Mouse (Mus musculus): ENCODE results near the gene Gm28729.
"Not testable (repeated sequence)": the region's sequence is repeated elsewhere in the genome, so short reads cannot be mapped to it uniquely, and the experiment has no call there.

The Gm28729 gene

DNA sequence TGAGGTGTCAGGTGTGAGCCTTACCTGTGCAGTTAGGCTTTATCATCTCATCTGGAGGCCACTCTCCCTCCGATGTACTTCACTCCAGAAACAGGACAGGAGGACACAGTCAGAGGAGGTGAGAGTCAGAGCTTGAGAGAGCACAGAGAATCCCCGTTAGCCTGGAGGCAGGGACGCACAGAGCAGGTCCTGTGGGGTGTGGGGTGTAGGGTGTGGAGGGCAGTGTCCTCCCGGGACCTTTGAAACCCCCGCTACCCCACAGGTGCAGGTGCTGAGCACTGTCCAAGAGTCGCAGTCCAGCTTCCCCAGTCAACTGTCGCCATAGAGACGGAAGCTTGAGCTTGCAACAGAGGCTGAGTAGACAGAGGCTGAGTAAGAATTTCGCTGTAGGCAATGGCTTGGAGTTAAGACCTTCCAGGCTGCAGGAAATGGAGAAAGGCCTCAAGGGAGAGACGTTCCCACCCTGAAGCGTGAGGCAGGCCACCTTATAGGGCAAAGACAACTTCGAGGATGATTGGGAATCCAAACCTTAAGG lies at the start of gene Gm28729:
Gm28729 (minus strand) TSS at position 293 of the 535 bp plus-strand sequence.
- no peak for DNase-seq (ENCODE audit: low read depth, low spot score)

DNA sequence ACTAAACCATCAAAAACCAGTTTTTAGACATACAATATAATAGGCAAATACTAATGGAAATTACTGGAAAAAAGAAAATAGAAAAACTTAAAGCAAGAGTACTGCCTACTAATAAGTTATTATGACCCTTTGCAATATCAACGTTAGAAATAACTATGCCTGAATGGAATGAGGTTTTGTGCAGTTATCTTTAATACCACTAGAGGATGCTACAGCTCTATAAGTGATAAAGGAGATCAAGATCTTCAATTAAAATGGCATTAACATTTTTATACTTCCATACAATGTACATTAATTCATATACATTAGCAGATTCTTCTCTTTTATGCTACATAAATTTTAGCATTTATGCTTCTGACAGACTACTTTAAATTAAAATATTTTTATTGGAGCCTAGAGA lies 48.2 kb upstream of the Gm28729 start:
- DNase-seq (ENCODE audit: low read depth, low spot score), result peak; percentile 49

DNA sequence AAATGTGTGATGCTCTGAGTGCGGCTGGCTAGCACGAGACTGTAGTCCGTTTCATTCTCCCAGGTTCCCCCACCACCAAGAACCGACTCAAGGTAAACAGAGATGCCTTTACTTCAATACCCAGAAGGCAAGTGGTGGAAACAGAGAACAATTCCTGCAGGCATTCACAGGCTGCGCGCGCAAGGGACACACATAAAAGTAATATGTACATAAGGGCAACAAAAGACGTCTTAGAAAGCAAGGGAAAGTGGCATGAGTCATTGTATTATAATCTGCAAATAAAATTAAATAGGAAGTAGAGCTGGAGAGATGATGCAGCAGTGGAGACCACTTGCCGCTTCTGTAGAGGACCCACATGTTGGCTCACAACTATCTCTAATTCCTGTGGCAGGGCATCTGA lies 47.7 kb upstream of the Gm28729 start:
- DNase-seq (ENCODE audit: low read depth, low spot score), result no peak

- DNase-seq (ENCODE audit: low read depth, low spot score), result no peak
Observed at GRCm38 (mm10) chr9:96566470-96566996, 41.5 kb upstream of the Gm28729 start.

DNA sequence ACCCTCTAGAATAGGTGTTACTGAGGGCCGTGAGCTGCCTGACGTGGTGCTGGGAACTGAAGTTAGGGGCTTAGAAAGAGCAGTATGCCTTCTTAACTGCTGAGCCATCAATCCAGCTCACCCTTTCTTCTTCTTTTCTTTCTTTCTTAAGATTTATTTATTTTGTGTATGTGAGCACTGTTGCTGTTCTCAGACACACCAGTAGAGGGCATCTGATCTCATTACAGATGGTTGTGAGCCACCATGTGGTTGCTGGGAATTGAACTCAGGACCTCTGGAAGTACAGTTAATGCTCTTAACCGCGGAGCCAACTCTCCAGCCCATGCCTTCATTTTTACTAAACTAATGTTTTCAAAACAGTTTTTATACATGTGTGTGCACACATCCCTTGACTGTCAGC lies 38.4 kb upstream of the Gm28729 start:
- no peak for DNase-seq (ENCODE audit: low read depth, low spot score)

GRCm38 (mm10) chr9:96559148-96559547 lies 34.1 kb upstream of the Gm28729 start:
- no peak for DNase-seq (ENCODE audit: low read depth, low spot score)

GRCm38 (mm10) chr9:96558594-96558993 lies 33.5 kb upstream of the Gm28729 start:
- no peak for DNase-seq (ENCODE audit: low read depth, low spot score)

- no peak for DNase-seq (ENCODE audit: low read depth, low spot score)
Observed at GRCm38 (mm10) chr9:96554095-96554494, 29.0 kb upstream of the Gm28729 start.

DNA sequence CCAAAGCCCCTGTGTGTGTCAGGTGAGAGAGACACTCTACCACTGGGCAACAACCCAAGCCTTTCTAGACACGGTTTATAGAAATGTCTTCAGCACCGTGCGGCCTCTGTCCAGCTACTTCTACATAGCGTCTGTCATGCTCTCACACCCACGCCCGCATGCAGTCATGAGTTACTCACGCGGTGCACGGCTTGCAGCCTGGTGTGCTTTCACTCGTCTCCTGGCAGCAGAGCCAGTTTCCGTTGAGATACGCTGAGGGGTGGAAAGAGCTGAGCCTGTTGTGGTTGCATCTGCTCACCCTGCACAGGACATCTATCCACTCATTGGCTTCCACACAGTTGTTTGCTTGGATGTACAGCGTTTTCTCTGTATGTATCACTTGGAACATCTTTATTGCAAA lies 20.3 kb upstream of the Gm28729 start:
- peak; percentile 28 for DNase-seq (ENCODE audit: low read depth, low spot score)

- DNase-seq (ENCODE audit: low read depth, low spot score), result peak; percentile 67
Observed at GRCm38 (mm10) chr9:96543643-96544640, 18.9 kb upstream of the Gm28729 start.

DNA sequence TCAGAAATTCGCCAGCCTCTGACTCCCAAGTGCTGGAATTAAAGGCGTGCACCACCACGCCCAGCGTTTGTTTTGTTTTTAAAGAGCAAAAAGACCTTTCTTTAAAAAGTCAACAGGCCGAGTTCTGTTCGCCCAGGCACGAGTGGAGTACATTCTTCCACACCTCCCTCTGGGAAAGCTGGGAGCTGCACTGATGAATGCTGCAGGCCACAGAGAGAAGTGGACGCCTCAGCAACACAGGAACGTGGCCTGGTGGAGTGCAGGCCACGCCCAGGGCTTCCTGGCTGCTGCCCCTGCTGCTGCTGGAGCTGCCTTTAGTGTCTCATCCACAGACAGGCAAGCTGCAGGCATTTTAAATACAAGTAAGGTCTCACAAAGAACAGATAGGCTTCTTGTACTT lies 13.9 kb upstream of the Gm28729 start:
- no peak for DNase-seq (ENCODE audit: low read depth, low spot score)

- no peak for DNase-seq (ENCODE audit: low read depth, low spot score)
Observed at GRCm38 (mm10) chr9:96537615-96537919, 12.5 kb upstream of the Gm28729 start.

DNA sequence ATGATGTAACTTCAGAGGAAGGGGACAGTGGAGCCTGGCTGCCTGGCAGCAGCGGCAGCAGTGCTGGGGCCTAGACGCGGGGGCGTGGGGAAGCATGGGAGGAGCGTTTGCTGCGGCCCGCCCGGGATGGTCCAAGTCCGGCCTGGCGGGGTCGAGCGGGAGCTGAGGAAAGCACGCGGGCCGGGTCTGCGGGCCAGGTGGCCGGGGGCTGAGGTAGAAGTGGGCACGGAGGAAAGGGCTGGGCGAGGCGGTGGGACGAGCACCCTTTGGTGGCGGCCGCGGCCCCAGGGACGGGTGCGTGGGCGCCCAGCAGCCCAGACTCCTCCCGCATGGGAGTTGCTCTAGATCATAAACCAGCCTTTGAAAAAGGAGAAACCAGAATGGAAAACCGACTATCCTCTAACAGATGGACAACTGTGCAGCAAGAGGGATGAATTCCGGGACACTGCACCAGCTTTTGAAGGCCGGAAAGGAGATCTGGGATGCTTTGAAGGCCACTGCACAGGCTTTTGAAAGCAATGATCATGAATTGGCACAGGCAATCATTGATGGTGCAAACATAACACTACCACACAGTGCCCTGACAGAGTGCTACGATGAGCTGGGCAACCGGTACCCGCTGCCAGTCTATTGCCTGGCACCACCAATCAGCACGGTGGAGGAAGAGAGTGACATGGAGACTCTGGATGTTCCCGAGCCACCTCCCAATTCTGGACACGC lies 12.0 kb upstream of the Gm28729 start:
- DNase-seq (ENCODE audit: low read depth, low spot score), result peak; percentile 37

GRCm38 (mm10) chr9:96536093-96536492 lies 11.0 kb upstream of the Gm28729 start:
- not testable (repeated sequence) for DNase-seq (ENCODE audit: low read depth, low spot score)

DNA sequence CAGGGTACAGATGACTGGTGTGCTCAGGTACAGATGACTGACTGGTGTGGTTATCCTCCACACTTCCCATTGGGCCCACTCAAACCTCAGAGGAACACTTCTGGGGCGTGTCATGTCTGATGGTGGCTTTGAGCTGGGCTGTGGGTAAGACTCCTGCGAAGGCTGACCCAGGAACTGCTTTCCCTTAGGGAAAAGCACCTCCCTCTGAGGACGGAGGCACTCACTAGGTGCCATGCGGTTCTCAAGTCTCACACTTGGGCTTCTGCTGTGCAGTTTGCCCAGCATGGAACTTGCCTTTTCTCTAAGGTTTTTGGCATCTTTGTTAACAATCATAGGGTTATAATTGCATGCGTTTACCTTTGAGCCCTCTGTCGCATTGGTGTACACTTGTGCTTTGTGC lies 10.4 kb upstream of the Gm28729 start:
- no peak for DNase-seq (ENCODE audit: low read depth, low spot score)

- no peak for DNase-seq (ENCODE audit: low read depth, low spot score)
Observed at GRCm38 (mm10) chr9:96534256-96534655, 9.2 kb upstream of the Gm28729 start.

GRCm38 (mm10) chr9:96533476-96533875 lies 8.4 kb upstream of the Gm28729 start:
- no peak for DNase-seq (ENCODE audit: low read depth, low spot score)

DNA sequence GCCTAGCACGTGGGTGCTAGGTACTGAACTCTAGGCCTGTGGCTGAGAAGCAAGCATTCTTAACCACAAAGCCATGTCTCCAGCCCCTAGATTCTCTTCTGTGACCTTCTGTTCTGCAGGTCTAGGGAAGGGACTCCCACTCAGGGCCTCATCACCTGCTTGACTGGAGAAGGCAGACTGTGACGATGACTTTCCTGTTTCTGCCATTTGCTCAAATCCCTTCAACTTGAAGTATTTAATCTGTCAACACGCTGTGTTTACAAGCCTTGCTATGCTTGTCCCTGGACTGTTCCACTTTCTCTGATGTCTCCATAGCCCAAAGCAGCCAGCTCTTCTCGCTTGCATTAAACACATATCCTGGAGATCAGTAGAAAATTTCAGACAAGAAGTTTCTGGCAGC lies 7.5 kb upstream of the Gm28729 start:
- no peak for DNase-seq (ENCODE audit: low read depth, low spot score)

DNA sequence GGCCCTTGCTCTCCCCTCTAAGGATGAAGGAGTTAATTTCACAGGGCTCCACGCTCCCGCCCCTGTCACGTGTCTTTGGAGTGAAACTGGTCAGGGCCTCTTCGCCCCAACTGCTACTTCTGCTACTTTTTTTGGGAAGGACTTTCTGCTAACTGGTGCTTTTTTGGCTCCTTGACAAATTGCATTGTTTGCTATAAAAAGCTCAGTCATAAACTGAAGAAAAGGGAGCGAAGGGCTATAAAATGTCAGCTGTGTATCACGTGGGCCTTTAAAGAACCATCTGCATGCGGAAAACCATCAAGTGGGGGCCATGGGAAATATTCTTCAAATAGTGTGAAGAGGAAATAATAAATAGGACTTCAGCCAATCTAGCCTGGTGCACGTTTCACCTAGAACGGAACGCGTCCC lies 5.6 kb upstream of the Gm28729 start:
- DNase-seq (ENCODE audit: low read depth, low spot score), result no peak

DNA sequence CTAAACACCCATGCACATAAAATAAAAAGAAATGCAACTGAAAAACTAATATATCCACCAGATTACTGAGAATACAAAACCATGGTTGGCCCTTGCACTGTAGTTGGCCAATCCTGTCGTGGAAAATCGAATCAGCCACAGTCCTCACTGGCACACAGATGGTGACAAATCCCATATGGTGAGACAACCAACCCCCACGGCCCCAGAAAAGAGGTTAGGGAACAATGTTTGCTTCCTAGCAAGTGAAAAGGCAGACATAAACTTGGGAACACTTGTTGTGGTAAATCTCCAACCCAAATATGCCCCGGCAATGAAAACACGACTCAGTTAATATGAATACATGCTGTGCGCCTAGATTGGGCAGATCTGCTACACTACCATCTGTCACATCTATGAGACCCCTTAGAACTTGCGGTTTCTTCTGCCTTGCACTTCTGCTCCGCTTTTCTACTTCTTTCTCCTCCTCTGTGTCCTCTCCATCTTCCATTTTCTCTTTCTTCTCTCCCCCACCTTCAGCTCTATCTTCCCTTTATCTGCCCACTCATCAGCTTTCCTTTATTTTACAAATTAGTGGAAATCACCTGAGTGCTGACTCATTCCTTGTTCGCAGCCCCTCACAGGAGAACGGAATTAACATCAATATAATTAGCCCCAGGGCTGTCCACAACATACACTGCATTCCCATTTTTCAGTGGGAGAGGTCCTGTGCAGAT lies 5.1 kb upstream of the Gm28729 start:
- no peak for DNase-seq (ENCODE audit: low read depth, low spot score)

- no peak for DNase-seq (ENCODE audit: low read depth, low spot score)
Observed at GRCm38 (mm10) chr9:96526011-96526410, 947 bp upstream of the Gm28729 start.

- no peak for DNase-seq (ENCODE audit: low read depth, low spot score)
Observed at GRCm38 (mm10) chr9:96523148-96523547, 1.9 kb downstream of the Gm28729 start.
